Mouse (Mus musculus): ENCODE data around the gene Mlh1.
A peak's percentile ranks its signal among the peaks of the same experiment; 100 is the strongest.

Gene Mlh1

DNA sequence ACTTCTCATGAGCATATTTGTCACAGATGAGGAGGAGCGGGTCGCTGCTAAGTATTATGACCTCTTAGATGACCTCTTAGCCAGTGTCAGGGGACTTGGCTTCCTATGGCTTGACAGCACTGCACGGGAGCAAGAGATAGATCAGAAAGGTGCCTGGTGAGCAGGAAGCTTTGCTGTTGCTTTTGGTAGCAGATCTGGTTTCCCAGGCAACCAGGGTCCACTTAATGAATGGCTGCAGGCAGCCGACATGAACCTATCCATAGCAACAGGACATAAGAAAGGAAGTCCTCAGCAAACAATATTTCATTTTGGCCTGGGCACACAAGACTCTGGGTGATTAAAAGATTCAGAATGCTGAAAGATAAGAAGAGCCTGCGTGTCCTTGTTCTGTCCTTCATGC is 14.1 kb upstream of the Mlh1 start:
- no peak for DNase-seq (ENCODE audit: low read depth)

DNA sequence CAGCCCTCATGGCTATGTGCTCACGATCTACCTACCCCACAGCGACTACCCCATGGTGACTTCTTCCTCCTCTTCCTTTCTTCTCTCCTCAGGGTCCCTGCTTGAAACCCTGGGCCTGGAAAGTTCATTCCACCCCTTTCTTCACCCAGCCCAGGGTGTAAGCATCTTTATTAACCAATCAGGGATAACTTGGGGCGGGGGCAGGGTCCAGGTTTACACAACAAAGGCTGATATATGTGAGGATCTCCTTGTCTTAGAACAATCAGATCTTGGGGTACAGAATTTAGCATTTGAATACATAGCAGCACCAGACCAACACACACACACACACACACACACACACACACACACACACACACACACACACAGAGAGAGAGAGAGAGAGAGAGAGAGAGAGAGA is 13.5 kb upstream of the Mlh1 start:
- DNase-seq (ENCODE audit: low read depth), result no peak

DNA sequence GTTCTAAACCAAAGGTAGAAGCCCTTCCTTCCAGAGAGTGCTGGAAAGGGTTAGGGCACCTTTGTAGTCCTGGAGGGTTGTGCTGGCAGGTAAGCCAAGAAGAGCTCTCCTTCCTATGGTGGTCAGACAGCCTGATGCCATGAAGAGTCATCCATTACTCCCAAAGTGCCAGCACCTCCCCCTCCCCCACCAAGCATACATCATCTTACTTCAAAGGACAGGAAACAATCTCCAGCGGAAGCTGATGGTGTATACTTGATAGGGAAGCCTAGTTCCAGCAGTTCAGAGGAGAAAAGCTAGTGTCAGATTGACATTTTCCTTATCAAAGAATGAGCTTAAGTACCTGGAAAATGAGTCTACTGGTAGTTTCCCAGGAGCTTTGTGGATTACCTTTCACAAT is 3.6 kb upstream of the Mlh1 start:
- no peak for DNase-seq (ENCODE audit: low read depth)

DNA sequence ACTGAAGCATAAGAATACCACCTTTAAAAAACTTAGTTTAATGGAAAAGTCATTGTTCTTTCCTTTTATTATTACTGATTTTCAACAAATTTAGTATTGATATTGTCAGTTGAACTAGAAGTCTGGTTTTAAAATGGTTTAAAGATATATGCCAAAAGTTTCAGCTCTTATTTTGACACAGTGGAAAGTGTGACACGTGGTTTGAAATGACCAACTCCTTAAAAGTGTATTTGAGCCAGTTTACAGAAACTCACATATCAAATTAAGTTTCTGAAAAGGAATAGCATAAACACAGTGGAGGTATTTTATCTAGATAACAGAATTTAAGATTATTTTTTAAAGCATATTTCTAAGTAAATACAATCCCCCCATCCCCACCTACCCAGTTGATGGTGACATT is 2.4 kb upstream of the Mlh1 start:
- DNase-seq (ENCODE audit: low read depth), result no peak

DNA sequence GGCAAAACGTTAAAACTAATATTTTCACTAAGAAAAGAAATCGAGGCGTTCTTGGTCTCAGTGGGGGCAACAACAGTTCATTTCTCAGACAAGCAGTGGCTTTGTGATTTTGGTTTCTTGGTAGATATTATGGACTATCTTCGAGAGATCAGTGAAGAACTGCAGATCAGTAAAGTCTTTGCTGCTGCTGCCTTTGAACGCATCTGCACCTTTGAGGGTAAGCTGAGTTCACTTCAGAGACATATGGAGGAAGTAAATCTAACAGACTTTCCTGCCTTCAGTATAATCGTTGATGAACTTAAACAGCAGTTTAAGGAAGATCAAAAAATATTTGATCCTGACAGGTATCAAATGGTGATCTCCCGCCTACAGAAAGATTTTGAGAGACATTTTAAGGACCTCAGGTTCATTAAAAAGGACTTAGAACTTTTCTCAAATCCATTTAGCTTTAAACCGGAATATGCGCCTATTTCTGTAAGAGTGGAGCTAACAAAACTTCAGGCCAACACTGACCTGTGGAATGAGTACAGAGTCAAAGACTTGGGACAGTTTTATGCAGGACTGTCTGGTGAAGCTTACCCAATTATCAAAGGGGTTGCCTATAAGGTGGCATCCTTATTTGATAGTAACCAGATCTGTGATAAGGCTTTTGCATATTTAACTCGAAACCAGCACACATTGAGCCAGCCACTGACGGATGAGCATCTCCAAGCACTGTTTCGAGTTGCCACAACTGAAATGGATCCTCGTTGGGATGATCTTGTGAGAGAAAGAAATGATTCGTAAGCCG is 1.6 kb upstream of the Mlh1 start:
- no peak for DNase-seq (ENCODE audit: low read depth)

DNA sequence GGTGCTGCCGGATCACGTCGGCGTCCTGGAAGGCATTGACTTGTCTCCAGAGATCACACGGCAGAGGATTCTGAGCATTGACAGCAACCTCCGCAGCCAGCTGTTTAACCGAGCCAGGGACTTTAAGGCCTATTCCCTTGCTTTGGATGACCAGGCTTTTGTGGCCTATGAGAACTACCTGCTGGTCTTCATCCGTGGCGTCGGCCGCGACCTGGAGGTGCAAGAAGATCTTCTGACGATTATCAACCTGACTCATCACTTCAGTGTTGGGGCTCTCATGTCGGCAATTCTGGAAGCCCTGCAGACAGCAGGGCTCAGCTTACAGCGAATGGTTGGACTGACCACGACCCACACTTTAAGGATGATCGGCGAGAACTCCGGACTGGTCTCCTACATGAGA is 765 bp upstream of the Mlh1 start:
- DNase-seq (ENCODE audit: low read depth), result peak; percentile 47

DNA sequence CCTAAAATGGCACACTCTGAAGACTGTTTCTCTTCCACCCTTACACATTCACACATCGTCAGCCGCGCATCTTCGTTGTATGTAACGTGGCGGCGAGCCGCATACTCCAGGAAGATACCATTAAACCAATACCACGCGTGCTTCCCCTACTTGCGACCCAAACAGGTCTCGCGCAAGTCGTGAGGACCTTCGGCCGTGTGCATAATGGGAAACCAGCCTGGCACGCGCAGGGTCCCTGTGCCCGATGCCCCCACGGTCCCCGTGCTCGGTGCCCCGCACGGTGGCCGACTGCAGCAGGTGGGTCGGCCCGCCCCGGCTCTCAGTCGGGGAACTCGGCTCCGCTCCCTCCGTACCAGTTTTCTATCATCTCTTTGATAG is 546 bp downstream of the Mlh1 start:
- no peak for DNase-seq (ENCODE audit: low read depth)

DNA sequence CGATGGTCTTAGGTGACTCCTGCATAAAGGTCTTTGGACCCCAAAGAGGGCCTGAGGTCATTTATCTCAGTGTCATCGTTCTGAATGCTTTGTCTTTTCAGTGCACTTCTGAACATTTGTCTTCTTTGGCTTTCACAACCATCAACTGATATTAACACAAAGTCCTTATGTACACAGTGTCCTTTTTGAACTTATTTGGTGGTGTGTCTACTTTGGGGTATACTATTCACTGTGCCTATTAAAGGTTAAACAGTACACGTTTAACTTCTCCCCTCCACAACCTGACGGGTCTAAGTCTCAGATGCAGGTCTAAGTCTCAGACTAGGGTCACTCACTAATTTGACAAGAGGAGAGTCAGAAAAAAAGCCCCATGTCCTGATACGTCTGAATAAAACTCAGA is 985 bp downstream of the Mlh1 start:
- DNase-seq (ENCODE audit: low read depth), result no peak

DNA sequence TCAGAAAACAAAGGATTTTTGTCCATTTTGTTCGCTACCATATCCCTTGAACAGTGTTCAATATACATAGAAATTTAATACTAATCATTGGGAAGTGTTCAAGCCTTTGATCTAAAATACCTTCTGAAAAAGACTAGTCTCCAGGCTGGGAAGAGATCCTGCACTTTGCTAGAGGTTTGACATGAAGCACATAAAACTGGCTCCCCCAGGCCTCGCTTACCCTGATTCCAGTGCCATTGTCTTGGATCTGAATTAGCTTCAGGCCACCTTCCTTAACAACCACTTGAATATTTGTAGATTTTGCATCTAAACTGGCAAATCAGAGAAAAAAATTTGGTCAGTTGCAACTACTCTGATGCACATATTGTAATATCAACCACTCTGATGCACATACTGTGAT is 3.6 kb downstream of the Mlh1 start:
- no peak for DNase-seq (ENCODE audit: low read depth)

DNA sequence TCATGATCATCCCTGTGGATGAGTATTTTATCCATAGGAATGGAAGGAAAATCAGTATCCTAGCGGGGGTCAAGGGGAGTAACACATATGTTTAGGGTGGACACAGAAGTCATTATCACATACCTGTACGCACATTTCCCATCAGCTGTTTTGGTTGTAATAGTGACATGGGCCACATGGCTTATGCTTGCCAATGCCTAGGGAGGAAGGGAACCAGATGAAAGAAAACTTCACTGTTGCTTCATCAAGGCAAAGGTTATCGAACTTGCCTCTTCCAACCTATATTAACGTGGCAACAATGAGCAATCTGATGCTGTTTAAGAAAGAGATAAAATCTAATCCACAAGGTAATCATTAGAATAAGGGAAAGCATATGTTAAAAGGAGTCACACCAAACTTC is 10.2 kb downstream of the Mlh1 start:
- DNase-seq (ENCODE audit: low read depth), result no peak

DNA sequence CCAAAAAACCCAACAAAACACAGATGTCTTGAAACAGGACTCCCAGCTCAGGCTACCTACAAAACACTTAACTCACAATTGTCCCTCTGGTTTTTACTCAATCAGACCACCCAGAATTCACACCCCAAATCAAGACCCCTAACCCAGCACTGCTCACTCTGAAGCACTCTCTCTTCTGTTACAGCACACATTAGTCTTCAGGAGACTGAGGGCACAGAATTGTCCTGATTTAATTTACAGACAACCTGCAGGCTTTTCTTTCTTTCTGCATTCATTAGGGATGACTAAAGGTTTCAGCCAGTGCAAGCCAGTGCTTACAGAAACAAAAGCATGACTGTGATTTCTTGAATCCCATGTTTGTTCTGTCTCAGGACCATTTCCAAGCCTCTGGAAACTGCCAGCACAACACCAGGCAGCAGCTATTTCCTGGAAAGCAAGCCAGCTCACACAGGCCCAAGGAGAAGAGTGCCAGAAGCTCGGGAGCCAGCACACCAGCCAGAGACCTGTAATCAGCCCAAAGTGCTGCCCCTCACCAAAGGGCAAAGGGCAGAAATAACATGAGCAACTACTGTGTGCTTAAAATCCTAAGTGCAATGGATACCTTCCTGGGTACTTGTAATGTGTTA is 11.1 kb downstream of the Mlh1 start:
- DNase-seq (ENCODE audit: low read depth), result peak; percentile 79

DNA sequence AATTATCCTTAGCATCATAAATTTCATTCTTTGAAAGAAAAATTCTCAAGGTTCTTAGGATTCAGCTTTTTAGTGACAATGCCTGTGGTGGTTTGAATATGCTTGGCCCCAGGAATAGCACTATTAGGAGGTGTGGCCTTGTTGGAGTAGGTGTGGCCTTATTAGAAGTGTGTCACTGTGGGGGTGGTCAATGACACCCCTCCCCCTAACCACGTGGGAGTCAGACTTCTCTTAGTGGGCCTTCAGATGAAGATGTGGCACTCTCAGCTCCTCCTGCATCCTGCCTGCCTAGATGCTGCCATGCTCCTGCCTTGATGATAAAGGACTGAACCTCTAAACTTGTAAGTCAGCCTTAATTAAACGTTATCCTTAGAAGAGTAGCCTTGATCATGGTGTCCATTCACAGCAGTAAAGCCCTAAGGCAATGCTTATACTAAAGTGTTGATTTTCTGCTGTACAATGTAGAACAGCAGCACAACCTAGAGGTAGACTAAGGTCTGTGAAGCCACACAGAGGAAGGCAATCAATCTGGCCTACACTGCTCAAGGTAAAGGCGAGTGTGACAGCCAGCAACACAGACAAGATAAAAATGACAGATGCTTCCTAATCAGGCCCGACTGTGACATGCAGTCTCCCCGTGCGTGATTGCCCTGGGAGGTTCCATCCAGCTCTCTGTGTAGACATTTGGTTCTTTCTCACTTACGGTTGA is 19.3 kb downstream of the Mlh1 start:
- DNase-seq (ENCODE audit: low read depth), result no peak

DNA sequence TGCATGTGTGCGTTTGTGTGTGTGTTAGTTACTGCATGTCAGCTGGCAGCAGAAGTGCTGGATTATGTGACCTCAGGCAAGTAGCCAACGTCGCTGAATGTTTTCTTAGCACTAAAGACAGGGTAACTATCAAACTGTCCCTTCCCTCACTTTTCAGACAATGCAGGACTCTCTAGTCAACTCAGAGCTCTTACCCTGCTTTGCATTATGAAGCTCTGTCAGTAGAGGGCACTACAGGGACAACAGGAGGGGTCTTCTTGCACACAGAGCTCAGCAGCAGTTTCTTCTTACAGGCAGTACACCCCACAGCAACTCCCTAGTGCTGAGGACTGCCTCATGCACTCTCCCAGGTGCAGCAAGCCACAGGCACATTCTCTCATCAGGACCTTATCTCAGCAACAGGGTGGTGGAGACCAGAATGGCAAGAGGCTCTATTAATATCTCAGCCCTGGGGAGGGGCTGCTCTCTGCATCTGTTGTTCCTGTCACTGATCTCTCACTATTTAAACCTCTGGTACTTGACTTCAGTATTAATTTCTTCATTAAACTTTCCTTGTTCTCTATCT is 23.8 kb downstream of the Mlh1 start:
- peak; percentile 70 for DNase-seq (ENCODE audit: low read depth)

DNA sequence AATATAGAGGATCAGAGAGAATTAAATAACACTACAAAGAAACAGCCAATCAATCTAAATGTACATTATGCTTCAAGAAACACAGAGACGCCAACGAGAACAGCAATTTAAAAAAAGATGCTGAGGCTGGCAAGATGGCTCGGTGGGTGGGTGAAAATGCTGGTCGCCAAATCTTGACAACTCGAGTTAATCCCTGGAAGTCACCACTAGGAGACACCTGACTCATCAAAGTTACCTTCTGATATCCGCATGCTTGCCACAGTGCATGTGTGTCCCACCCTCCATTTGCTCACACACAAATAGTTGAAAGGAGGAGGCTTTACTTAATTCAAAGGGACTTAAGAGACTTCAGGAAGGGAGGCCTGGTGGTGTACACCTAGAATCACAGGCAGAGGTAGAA is 26.0 kb downstream of the Mlh1 start:
- no peak for DNase-seq (ENCODE audit: low read depth)

DNA sequence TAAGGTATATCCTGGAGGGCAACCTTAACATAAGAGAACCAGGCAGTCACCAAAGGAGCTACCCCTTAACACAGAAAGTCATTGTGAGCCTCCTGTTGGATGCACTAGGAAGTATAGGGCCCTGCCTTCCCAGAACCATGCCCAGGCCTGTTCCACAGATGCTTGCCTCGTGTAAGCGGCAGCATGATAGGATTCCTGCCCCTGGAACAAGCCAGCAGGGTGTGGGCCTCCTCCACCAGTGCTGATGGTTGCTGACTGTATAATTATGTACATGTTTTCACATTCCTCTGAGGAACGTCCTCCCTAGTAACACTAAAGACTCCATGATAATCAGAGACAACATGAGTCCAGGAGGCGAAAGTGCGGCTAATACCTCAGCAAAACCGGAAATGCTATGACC is 28.2 kb downstream of the Mlh1 start:
- DNase-seq (ENCODE audit: low read depth), result no peak

DNA sequence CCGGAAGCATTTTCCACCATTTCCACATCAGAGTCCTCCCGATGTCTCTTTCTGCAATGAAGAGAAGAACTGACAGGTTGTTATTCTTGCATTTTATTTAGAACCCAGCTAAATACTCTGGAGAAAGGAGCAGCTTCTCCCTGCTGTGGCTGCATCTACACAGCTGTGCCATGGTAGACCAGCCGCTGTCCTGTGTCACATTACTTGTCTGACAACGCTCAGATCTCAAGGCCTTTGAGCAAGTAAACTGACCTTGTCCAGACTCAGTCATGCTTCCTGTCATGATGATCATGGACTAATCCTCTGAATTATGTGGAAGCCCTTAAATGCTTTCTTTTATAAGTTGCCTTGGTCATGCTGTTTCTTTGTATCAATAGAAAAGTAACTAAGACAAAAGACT is 31.8 kb downstream of the Mlh1 start:
- no peak for DNase-seq (ENCODE audit: low read depth)

DNA sequence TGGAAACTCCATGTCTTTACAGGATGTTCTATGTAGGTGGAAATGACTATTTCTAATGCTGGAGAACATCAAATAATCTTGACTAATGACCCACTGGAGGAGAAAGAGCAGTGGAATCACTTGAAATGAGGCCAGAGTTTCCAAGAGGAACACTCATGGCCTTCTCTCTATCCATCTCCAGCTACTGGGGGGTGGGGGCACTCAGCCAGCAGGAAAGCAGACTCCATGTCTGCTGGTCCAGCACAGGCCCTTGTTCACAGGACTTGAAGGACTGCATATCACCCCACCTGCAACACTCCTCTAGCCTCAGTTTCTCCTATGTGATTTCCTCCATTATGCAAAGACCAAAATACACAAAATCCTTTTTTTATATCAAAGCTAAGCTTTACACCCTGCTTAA is 33.9 kb downstream of the Mlh1 start:
- DNase-seq (ENCODE audit: low read depth), result no peak

DNA sequence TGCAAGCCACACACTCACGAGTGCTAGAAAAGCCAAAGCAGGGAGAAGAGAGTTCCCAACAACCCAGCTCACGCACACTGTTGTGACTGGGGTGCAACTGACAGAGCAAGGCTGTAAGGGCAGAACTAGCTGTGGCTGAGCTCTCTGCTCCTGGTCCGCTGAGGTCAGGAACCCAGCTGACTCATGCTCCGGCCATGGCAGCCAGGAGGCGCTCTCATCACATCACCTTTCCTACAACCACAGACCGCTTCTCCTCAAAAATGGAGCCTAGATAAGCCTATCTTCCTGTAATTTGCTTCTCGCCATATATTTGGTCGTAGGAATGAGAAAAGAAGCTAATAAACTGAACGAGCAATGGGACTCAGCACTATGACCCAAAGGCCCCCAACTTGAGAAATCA is 36.9 kb downstream of the Mlh1 start:
- DNase-seq (ENCODE audit: low read depth), result no peak

DNA sequence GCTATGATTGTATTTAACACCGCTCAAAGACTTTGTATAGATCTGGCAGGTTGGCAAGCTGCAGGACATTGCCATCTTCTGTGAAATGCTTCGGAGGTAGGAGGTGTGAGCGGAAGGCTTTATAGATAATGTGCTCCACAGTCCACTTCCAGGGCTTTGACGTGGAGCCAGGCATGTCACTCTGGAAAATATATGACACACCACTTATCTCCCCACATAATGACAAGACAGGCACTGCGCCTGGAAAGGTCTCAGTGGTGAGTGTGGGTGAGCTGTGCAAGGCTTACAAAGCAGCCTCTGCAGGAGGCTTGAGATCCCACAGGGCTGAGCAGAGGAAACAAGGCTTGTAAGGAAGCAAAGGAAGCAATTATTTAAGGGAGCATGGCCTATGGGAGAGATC is 43.1 kb downstream of the Mlh1 start:
- DNase-seq (ENCODE audit: low read depth), result no peak

DNA sequence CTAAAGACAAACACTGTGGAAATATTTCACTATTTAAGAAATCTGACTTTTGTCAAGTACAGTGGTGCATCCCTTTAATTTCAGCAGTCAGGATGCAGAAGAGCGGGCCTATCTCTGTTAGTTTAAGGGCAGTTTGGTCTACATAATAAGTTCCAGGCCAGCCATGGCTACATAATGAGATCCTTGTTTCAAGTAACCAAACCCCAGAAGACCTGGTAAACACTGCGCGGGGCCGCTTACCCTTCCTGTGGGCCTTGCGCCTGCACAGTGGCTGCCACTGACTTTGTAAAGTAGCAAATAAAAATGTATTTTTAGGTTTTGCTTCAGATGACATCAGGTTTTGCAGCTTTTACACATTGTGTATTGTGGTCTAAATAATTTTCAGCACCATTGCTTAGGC is 48.2 kb downstream of the Mlh1 start:
- DNase-seq (ENCODE audit: low read depth), result no peak

DNA sequence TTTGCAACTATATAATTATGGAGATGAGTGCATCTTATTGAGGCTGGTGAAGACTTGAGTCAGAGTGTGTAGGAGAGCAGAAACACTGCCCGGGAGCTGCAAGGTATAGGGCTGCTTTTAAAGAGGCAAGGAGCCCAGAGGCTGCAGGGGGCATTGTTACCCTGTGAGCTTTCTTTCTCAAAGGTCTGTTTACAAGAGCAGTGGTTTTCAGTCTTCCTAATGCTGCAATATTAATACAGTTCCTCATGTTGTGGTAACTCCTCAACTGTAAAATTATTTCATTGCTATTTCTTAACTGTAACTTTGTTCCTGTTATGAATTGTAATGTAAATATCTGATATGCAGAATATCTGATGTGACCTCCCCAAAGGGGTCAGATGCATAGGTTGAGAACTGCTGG is 50.0 kb downstream of the Mlh1 start:
- DNase-seq (ENCODE audit: low read depth), result no peak

DNA sequence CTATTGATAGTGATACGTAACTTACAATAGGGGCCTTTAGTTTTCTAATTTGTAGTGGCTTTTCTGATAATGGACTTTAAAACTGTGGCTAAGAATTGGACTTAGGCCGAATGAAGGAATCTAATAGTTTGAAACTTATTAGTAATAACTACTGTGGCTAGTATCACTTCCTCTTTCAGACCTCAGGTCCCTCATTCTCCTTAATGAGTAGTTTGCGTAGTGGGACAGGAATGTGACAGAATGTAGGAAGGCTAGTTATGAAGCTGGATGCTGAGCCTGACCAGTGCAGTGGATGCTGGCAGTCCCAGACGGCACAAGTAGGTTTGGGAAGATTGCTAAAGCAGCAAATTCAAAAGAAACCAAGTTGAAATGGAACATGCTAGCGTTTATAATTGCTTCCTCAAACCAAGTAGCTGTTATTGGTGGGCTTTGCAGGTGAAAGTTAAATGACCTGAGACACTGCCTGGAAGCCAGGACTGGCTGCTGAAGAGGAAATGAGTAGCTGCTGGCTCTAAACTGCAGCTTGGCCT is 51.0 kb downstream of the Mlh1 start:
- DNase-seq (ENCODE audit: low read depth), result no peak

DNA sequence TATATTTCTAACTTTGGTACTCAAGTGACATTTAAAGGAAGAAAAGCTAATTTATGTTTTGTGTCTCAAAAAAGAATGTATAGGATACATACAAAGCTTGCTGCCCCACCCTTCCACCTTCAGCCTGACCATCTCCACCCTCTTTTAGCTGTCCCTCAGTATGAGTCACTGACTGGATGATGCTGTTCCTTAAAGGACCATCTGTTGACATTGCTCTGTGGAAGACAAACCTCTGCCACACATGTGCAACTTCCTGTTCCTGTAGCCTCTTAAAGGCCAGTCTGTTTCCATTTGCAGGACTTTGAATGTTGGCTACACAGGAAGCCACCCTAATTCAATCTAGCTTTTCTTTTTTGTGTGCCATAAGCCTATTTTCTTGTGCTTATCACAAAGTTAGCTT is 55.2 kb downstream of the Mlh1 start:
- DNase-seq (ENCODE audit: low read depth), result no peak

All from NIH3T3 (cell line).